Mouse (Mus musculus): ENCODE results near the gene Ppp1r37. TPM values are rescaled to one million over a fixed set of nuclear protein-coding genes. Genes with fewer than 3 reads are reported as not detected.

The Ppp1r37 gene
- total RNA-seq, 4 experiments from 2014 or later: 61.6 to 72.9 (median 63.8) TPM

GRCm38 (mm10) chr7:19503481-19504068 lies 59.3 kb downstream of the Ppp1r37 start:
- DNase-seq (ENCODE audit: low spot score): peak; percentile 53

GRCm38 (mm10) chr7:19501658-19502057 lies 61.2 kb downstream of the Ppp1r37 start:
- no peak for DNase-seq (ENCODE audit: low spot score)

- no peak for DNase-seq (ENCODE audit: low spot score)
Observed at GRCm38 (mm10) chr7:19500420-19501363, 62.2 kb downstream of the Ppp1r37 start.

- DNase-seq (ENCODE audit: low spot score): no peak
Observed at GRCm38 (mm10) chr7:19498326-19498725, 64.5 kb downstream of the Ppp1r37 start.

GRCm38 (mm10) chr7:19496214-19496555 lies 66.7 kb downstream of the Ppp1r37 start:
- no peak for DNase-seq (ENCODE audit: low spot score)

- no peak for DNase-seq (ENCODE audit: low spot score)
Observed at GRCm38 (mm10) chr7:19495521-19496213, 67.2 kb downstream of the Ppp1r37 start.

- no peak for DNase-seq (ENCODE audit: low spot score)
Observed at GRCm38 (mm10) chr7:19494751-19495474, 68.0 kb downstream of the Ppp1r37 start.

- DNase-seq (ENCODE audit: low spot score): no peak
Observed at GRCm38 (mm10) chr7:19491731-19492130, 71.1 kb downstream of the Ppp1r37 start.

- DNase-seq (ENCODE audit: low spot score): no peak
Observed at GRCm38 (mm10) chr7:19489525-19489924, 73.4 kb downstream of the Ppp1r37 start.

GRCm38 (mm10) chr7:19486549-19486948 lies 76.3 kb downstream of the Ppp1r37 start:
- DNase-seq (ENCODE audit: low spot score): no peak

GRCm38 (mm10) chr7:19485488-19485887 lies 77.4 kb downstream of the Ppp1r37 start:
- DNase-seq (ENCODE audit: low spot score): no peak

GRCm38 (mm10) chr7:19483281-19483680 lies 79.6 kb downstream of the Ppp1r37 start:
- no peak for DNase-seq (ENCODE audit: low spot score)

Other genes with a start within 250 kb of the Ppp1r37 start
- 10 to 100 TPM; 39.8 to 46.9 (median 44.4) TPM for gene Ercc1, start 218.3 kb downstream of the Ppp1r37 start, total RNA-seq (2022)
- 10 to 100 TPM in 1 of 4 experiments, 1 to 10 TPM in 3; 8.8 to 12.7 (median 9.4) TPM for gene Cd3eap, start 203.6 kb downstream of the Ppp1r37 start, total RNA-seq (2022)
- 10 to 100 TPM; 31.6 to 66.7 (median 47.6) TPM for gene Ppp1r13l, start 203.3 kb downstream of the Ppp1r37 start, total RNA-seq (2022)
- gene Ercc2, start 181.1 kb downstream of the Ppp1r37 start, total RNA-seq (2022): 10 to 100 TPM; 11.2 to 14.5 (median 13.2) TPM
- 1 to 10 TPM in 1 of 4 experiments, under 1 TPM in 2, not detected in 1; 0.60 to 1.2 (median 0.75) TPM for gene Klc3, start 159.0 kb downstream of the Ppp1r37 start, total RNA-seq (2022)
- gene Ckm, start 158.3 kb downstream of the Ppp1r37 start, total RNA-seq (2022): 1,000 to 10,000 TPM; 3,513 to 3,931 (median 3,544) TPM
- 10 to 100 TPM; 22.8 to 26.4 (median 24.3) TPM for gene Mark4, start 104.3 kb downstream of the Ppp1r37 start, total RNA-seq (2022)
- gene Exoc3l2, start 99.7 kb downstream of the Ppp1r37 start, total RNA-seq (2022): 1 to 10 TPM in 3 of 4 experiments, under 1 TPM in 1; 0.94 to 1.5 (median 1.1) TPM
- 1 to 10 TPM; 2.2 to 3.1 (median 3.0) TPM for gene Bloc1s3, start 54.7 kb downstream of the Ppp1r37 start, total RNA-seq (2022)
- gene Trappc6a, start 54.7 kb downstream of the Ppp1r37 start, total RNA-seq (2022): 10 to 100 TPM; 36.3 to 44.7 (median 37.2) TPM
- gene Nkpd1, start 45.2 kb downstream of the Ppp1r37 start, total RNA-seq (2022): not detected
- under 1 TPM; 0.25 to 0.84 (median 0.34) TPM for gene Zfp296, start 14.2 kb upstream of the Ppp1r37 start, total RNA-seq (2022)
- gene Gemin7, start 14.5 kb upstream of the Ppp1r37 start, total RNA-seq (2022): 10 to 100 TPM; 44.9 to 65.4 (median 52.1) TPM
- 10 to 100 TPM in 3 of 4 experiments, 1 to 10 TPM in 1; 9.6 to 16.8 (median 12.1) TPM for gene Clasrp, start 41.4 kb upstream of the Ppp1r37 start, total RNA-seq (2022)
- 1 to 10 TPM; 6.4 to 9.2 (median 7.7) TPM for gene Relb, start 66.4 kb upstream of the Ppp1r37 start, total RNA-seq (2022)
- 10 to 100 TPM; 69.3 to 77.8 (median 72.6) TPM for gene Clptm1, start 102.0 kb upstream of the Ppp1r37 start, total RNA-seq (2022)
- under 1 TPM in 1 of 4 experiments, not detected in 3; 0.92 TPM for gene Apoc2, start 114.9 kb upstream of the Ppp1r37 start, total RNA-seq (2022)
- gene Gm44805, start 118.3 kb upstream of the Ppp1r37 start, total RNA-seq (2022): not detected
- gene Apoc4, start 118.4 kb upstream of the Ppp1r37 start, total RNA-seq (2022): not detected
- gene Apoc1, start 129.6 kb upstream of the Ppp1r37 start, total RNA-seq (2022): 1 to 10 TPM in 1 of 4 experiments, under 1 TPM in 1, not detected in 2; 0.98 to 1.1 TPM
- 100 to 1,000 TPM; 172 to 309 (median 253) TPM for gene Apoe, start 136.1 kb upstream of the Ppp1r37 start, total RNA-seq (2022)
- gene Tomm40, start 152.4 kb upstream of the Ppp1r37 start, total RNA-seq (2022): 100 to 1,000 TPM in 1 of 4 experiments, 10 to 100 TPM in 3; 94.0 to 101 (median 99.2) TPM
- 10 to 100 TPM; 24.8 to 37.3 (median 34.9) TPM for gene Nectin2, start 187.4 kb upstream of the Ppp1r37 start, total RNA-seq (2022)
- 100 to 1,000 TPM; 185 to 199 (median 197) TPM for gene Bcam, start 207.9 kb upstream of the Ppp1r37 start, total RNA-seq (2022)
- gene Cblc, start 233.7 kb upstream of the Ppp1r37 start, total RNA-seq (2022): under 1 TPM in 2 of 4 experiments, not detected in 2; 0.37 to 0.76 TPM